8 mouse cellular contexts compared by ENCODE assay signal in the genomic region with DNA sequence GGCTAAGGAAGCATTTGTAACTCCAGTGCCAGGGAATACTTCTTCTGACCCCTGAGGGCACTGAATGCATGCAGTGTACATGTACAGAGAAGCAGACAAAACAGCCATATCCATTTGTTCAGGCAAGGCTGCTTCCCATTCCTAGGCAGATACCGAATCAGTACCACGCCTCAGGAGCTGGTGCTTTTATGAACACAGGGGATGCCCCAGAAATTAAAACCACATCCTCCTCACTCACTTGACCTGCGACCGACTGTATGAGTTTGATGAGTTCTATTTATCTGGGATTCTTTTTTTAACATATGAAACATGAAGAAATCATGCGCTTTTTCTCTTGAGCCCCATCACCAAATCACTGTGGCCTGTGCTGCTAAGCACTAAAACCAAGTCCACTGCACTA. TPM values are rescaled to one million over a fixed set of nuclear protein-coding genes. Genes with fewer than 3 reads are reported as not detected.
A peak's percentile ranks its signal among the peaks of the same experiment; 100 is the strongest.
DNase-seq lines count a peak whose midpoint lies in the region; ATAC-seq lines count a peak whose summit lies in the region.

No protein-coding gene starts in this region.

- H3K27me3 ChIP-seq in lung, embryonic 15.5 days, result no peaks in the 10 kb centered on the region
- no peaks in the 10 kb centered on the region for H3K27me3 ChIP-seq in forebrain, embryonic 12.5 days
- no peaks in the 10 kb centered on the region for H3K27me3 ChIP-seq in limb, embryonic 15.5 days
- H3K27me3 ChIP-seq in stomach, embryonic 15.5 days (replicated peaks), result no peaks in the 10 kb centered on the region

- H3K9ac ChIP-seq in lung, embryonic 15.5 days, result no peak overlapping the region; the same call in 1 of the 2 replicates
- peak overlapping the region; percentile 69; the same call in 1 of the 2 replicates for H3K9ac ChIP-seq in forebrain, embryonic 12.5 days
- H3K9ac ChIP-seq in limb, embryonic 15.5 days, result no peak overlapping the region
- no peak overlapping the region for H3K9ac ChIP-seq in stomach, embryonic 15.5 days

- H3K27ac ChIP-seq in lung, embryonic 15.5 days, result no peak overlapping the region
- H3K27ac ChIP-seq in forebrain, embryonic 12.5 days, result no peak overlapping the region
- H3K27ac ChIP-seq in limb, embryonic 15.5 days, result no peak overlapping the region
- H3K27ac ChIP-seq in stomach, embryonic 15.5 days, result no peak overlapping the region

- WGBS in lung, embryonic 15.5 days, result 79% methylated on average over 5 of the region's 5 CpGs
- WGBS in forebrain, embryonic 12.5 days, result 83% methylated on average over 5 of the region's 5 CpGs
- WGBS in limb, embryonic 15.5 days, result 73% methylated on average over 5 of the region's 5 CpGs
- WGBS in stomach, embryonic 15.5 days, result 78% methylated on average over 5 of the region's 5 CpGs

- peak overlapping the region; percentile 47 for H3K4me2 ChIP-seq in lung, embryonic 15.5 days
- peak overlapping the region; percentile 51 for H3K4me2 ChIP-seq in forebrain, embryonic 12.5 days
- peak overlapping the region; percentile 36; the same call in 1 of the 2 replicates for H3K4me2 ChIP-seq in limb, embryonic 15.5 days
- H3K4me2 ChIP-seq in stomach, embryonic 15.5 days, result peak overlapping the region; percentile 46

- peaks cover 11% of the 10 kb centered on the region; the same call in 1 of the 2 replicates for H3K4me1 ChIP-seq in lung, embryonic 15.5 days
- H3K4me1 ChIP-seq in forebrain, embryonic 12.5 days, result peaks cover 4% of the 10 kb centered on the region
- no peaks in the 10 kb centered on the region; the same call in 1 of the 2 replicates for H3K4me1 ChIP-seq in limb, embryonic 15.5 days
- H3K4me1 ChIP-seq in stomach, embryonic 15.5 days, result no peaks in the 10 kb centered on the region

- H3K4me3 ChIP-seq in lung, embryonic 15.5 days, result peak overlapping the region; percentile 62
- H3K4me3 ChIP-seq in forebrain, embryonic 12.5 days (replicated peaks), result peak overlapping the region; percentile 60
- H3K4me3 ChIP-seq in limb, embryonic 15.5 days, result peak overlapping the region; percentile 59
- 0 out of 2 replicates have a peak overlapping the region, but pooled peaks have one; percentile 59 for H3K4me3 ChIP-seq in stomach, embryonic 15.5 days (replicated peaks)

- no peaks in the 10 kb centered on the region for H3K36me3 ChIP-seq in lung, embryonic 15.5 days
- H3K36me3 ChIP-seq in forebrain, embryonic 12.5 days (replicated peaks), result no peaks in the 10 kb centered on the region
- H3K36me3 ChIP-seq in limb, embryonic 15.5 days, result no peaks in the 10 kb centered on the region
- H3K36me3 ChIP-seq in stomach, embryonic 15.5 days, result no peaks in the 10 kb centered on the region

- no peaks in the 10 kb centered on the region for H3K9me3 ChIP-seq in lung, embryonic 15.5 days
- H3K9me3 ChIP-seq in forebrain, embryonic 12.5 days, result no peaks in the 10 kb centered on the region
- no peaks in the 10 kb centered on the region for H3K9me3 ChIP-seq in limb, embryonic 15.5 days
- H3K9me3 ChIP-seq in stomach, embryonic 15.5 days, result no peaks in the 10 kb centered on the region

- no peak for DNase-seq in lung, postnatal 4 days
- no peak for DNase-seq in adipocyte (ENCODE audit: low spot score)
- DNase-seq in adrenal gland, postnatal 4 days (ENCODE audit: low spot score in 2 of 2), result no peak

- no peak for ATAC-seq in lung, embryonic 15.5 days (ENCODE audit: borderline replicate concordance, extremely low read depth, low FRiP score, low TSS enrichment)
- ATAC-seq in forebrain, embryonic 12.5 days (ENCODE audit: low FRiP score), result no peak
- ATAC-seq in limb, embryonic 15.5 days (ENCODE audit: insufficient number of reproducible peaks, low FRiP score, low TSS enrichment, low read depth), result no peak
- ATAC-seq in stomach, embryonic 15.5 days (ENCODE audit: insufficient read depth, low FRiP score, low read depth), result no peak
- ATAC-seq in erythroblast, adult 5-6 weeks (replicated peaks; ENCODE audit: low FRiP score, poor library complexity, severe bottlenecking), result no peak

RNA-seq across cellular contexts. Expression of gene Mbtps2, which starts 1.7 kb away (rescaled TPM):
- 20.2 and 25.6 TPM in 2 replicates for polyA plus RNA-seq in lung, embryonic 15.5 days (2015; fragmentation: Nextera tagmentation; extraction: Ambion mirVana)
- polyA plus RNA-seq in forebrain, embryonic 12.5 days (2016; fragmentation: Nextera tagmentation; extraction: Ambion mirVana), result 25.3 and 25.4 TPM in 2 replicates
- 19.4 and 20.7 TPM in 2 replicates for polyA plus RNA-seq in limb, embryonic 15.5 days (2015; fragmentation: Nextera tagmentation; extraction: Ambion mirVana)
- 19.9 and 22.9 TPM in 2 replicates for polyA plus RNA-seq in stomach, embryonic 15.5 days (2015; fragmentation: Nextera tagmentation; extraction: Ambion mirVana)
- total RNA-seq in erythroblast, adult 5-6 weeks (2015; ENCODE audit: low replicate concordance), result 3.3 and 4.8 TPM in 2 replicates
- total RNA-seq in erythroblast, adult 5-6 weeks (2017; ENCODE audit: low replicate concordance), result 2.8 and 6.0 TPM in 2 replicates
- total RNA-seq in adrenal gland, postnatal 4 days (2021), result 10 to 100 TPM; 29.5 to 35.1 TPM

RNA-seq across cellular contexts. Expression of gene Yy2, which starts 28.0 kb away (rescaled TPM):
- 4.6 and 4.9 TPM in 2 replicates for polyA plus RNA-seq in lung, embryonic 15.5 days (2015; fragmentation: Nextera tagmentation; extraction: Ambion mirVana)
- polyA plus RNA-seq in forebrain, embryonic 12.5 days (2016; fragmentation: Nextera tagmentation; extraction: Ambion mirVana), result 5.1 and 6.1 TPM in 2 replicates
- 1.5 and 3.2 TPM in 2 replicates for polyA plus RNA-seq in limb, embryonic 15.5 days (2015; fragmentation: Nextera tagmentation; extraction: Ambion mirVana)
- 2.9 and 3.9 TPM in 2 replicates for polyA plus RNA-seq in stomach, embryonic 15.5 days (2015; fragmentation: Nextera tagmentation; extraction: Ambion mirVana)
- total RNA-seq in erythroblast, adult 5-6 weeks (2015; ENCODE audit: low replicate concordance), result 0.63 TPM in 1 of 2 replicates, not detected in the other
- total RNA-seq in erythroblast, adult 5-6 weeks (2017; ENCODE audit: low replicate concordance), result 0.28 TPM in 1 of 2 replicates, not detected in the other
- 1 to 10 TPM; 1.5 to 2.8 TPM for total RNA-seq in adrenal gland, postnatal 4 days (2021)
